Mouse (Mus musculus) embryonic fibroblast, embryonic 13.5 days (primary cell): ENCODE measurements around the gene Tmub2. TPM values are rescaled to one million over a fixed set of nuclear protein-coding genes. Genes with fewer than 3 reads are reported as not detected.

ENCODE experiments used
- H3K27ac ChIP-seq: 2 replicates; pipeline ENCODE4 v1.5.1; 2012; ENCODE audit warnings: low read length, control low read depth, inconsistent platforms; ENCODE audit not compliant: insufficient read depth
- H3K4me1 ChIP-seq: 2 replicates; pipeline ENCODE4 v1.6.1; 2011; ENCODE audit warnings: low read length; ENCODE audit not compliant: control insufficient read depth, insufficient read depth
- H3K4me3 ChIP-seq: 2 replicates; pipeline ENCODE4 v1.5.1; 2011; ENCODE audit warnings: mild to moderate bottlenecking, control low read depth, low read length; ENCODE audit not compliant: insufficient read depth
- CTCF ChIP-seq: IDR thresholded peaks from 2 replicates; pipeline ENCODE4 v1.5.1; 2011; ENCODE audit warnings: mild to moderate bottlenecking, control low read depth, low read length, moderate library complexity, borderline replicate concordance; ENCODE audit not compliant: insufficient read depth
- POLR2A ChIP-seq: IDR thresholded peaks from 2 replicates; pipeline ENCODE4 v1.6.1; 2011; ENCODE audit warnings: low read depth, mild to moderate bottlenecking, control low read depth, low read length, moderate library complexity
- polyA plus RNA-seq: library from polyadenylated mRNA; stranded (reverse); fragments of >200 nt; gene quantifications from 2 replicates; pipeline ENCODE4 v1.2.4, GENCODE M21; 2011; ENCODE audit warnings: low read depth; ENCODE audit not compliant: missing spikeins, insufficient read length

The Tmub2 gene
- polyA plus RNA-seq, 1 experiment: 44.6 TPM

DNA sequence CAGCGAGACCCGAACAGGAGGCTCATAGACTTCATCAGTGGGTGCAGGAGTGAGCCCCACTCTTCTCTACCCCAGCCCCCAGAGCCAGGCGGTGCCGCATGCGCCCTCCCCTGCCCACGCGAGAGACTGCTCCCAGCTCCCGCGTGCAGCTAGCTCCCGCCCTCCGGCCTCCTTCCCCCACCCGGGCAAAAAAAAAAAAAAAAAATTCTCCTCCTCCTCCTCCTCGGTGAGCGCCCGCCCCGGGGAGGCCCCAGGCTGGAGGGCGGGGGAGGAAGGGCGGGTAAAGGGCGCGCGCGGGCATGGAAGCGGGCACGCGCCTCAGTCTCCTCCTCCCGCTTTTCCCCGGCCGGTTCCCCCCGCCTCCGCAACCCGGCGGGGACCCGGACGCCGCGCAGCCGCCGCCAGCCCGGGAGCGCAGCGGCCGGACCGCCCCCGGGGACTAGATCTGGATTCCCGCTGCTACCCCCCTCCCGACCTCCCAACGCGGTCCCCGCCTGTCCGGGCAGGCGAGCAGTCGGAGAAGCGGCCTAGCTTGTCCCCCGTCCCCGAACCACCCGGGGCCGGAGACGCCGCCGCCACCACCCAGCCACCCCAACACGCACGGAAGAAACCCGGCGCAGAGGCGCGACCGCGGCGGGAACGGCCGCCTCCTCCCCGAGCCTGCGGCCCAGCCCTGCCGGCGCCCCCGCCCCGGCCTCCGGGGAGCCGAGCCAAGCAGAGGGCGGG is 32.0 kb downstream of the Tmub2 start:
- H3K4me1 ChIP-seq: peaks cover 8% of the 10 kb centered on the region
- TF ChIP-seq POLR2A (peak; percentile 34), CTCF (no peak)
- peak overlapping the region; percentile 92 for H3K27ac ChIP-seq
- H3K4me3 ChIP-seq: peak overlapping the region; percentile 77

DNA sequence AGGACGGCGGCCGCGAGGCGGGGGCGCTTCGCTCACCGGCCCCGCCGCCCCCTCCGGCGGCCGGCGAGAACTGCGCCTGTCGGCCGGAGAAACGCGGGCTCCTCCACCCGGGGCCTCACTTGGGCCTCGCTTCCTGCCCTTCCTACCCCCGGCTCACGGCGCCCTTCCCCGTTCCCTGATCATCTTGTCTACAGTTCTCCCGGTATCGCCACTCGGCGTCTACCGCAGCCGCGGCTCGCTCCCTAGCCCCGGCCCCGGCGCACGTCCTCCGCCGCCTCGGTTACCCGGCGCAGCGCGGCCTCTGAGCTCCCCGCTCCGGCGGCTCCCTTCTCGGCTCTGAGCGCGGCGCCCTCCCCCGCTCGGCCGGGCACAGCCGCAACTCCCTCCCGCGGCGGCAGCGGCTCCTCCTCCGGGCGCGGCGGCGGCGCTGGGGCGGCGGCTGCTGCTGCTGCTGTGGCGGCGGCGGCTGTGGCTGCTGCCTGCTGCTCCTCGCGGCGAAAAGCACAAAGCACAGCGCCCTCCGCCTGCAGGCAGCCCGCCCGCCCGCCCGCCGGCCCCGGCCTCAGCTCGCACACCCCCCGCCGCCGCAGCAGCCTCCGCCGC is 32.7 kb downstream of the Tmub2 start:
- Histone ChIP-seq H3K4me1 (peaks cover 8% of the 10 kb centered on the region), H3K4me3 (peak overlapping the region; percentile 72), H3K27ac (peak overlapping the region; percentile 92)
- TF ChIP-seq POLR2A (0 out of 2 replicates have a peak, but pooled peaks have one; percentile 11), CTCF (no peak)

DNA sequence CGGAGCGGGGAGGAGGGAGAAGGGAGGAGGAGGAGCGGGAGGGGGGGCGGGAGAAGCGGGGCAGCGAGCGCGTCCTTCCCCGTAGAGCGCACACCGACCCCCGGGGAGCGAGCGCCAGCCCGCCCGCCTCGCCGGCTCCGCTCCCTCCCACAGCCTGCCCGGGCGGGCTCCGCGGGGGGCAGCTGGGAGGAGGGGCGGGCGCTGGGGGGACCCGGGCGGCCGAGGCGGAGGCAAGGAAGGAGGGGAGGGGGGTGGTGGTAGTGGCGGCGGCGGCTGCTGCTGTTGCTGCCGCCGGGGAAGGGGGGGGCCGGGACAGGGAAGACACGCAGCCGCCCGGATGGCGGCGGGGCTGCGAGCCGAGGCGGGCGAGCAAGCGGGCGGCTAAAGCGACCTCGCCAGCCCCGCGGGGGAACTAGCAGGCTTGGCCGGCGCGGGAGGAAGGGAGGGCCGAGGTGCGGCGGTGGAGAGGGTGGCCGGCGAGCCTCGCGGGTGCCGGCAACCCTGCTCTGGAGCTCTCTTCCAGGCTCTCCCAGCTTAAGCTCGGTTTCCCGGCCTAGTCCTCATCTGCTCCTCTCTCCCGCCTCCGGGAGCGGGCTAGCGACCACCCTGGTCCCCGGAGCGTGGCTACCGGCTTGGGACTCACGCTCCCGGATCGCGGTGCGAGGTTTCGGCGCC is 33.3 kb downstream of the Tmub2 start:
- Histone ChIP-seq H3K27ac (peak overlapping the region; percentile 90), H3K4me1 (peaks cover 8% of the 10 kb centered on the region), H3K4me3 (peak overlapping the region; percentile 98)
- TF ChIP-seq CTCF (no peak), POLR2A (no peak)

DNA sequence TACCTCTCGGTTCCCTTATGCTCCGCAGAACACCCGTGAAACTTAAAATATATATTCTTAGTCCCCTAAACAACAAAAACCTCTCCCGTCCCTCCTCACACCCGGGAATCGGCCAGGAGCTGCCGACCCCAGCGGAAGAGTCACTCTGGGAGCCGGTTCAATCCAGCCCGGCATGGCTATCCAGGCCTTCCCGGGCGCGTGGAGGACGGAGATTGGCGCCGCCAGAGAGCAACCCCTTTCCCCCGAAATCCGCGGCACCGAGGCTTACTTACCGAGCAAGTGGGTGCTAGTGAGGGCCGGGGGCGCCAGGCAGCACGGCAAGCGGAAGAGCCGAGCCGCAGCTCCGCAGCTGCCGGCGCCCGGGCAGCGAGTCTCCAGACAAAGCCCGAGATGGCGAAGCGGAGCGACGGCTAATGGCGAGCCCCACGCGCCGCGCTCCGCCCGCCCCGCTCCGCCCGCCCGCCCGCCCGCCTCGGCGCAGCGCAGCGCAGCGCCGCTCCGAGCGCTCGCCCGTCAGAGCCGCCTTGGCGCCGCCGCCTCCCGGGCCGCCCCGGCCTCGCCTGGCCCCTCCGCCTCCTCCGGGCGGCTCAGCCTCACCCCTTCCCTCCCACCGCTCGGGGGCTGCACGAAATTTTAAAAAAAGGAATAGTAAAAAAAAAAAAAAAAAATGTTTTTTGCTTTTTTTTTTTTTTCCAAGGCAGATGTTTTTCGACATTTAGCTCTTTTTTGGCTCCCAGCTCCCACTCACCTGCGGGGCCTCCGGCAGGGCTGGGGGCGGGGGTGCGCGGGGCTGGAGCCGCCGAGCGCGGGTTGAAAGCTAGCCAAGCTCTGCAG is 34.1 kb downstream of the Tmub2 start:
- Histone ChIP-seq H3K4me3 (peak overlapping the region; percentile 98), H3K27ac (peak overlapping the region; percentile 90), H3K4me1 (peaks cover 8% of the 10 kb centered on the region)
- TF ChIP-seq CTCF (no peak), POLR2A (peak; percentile 48)

DNA sequence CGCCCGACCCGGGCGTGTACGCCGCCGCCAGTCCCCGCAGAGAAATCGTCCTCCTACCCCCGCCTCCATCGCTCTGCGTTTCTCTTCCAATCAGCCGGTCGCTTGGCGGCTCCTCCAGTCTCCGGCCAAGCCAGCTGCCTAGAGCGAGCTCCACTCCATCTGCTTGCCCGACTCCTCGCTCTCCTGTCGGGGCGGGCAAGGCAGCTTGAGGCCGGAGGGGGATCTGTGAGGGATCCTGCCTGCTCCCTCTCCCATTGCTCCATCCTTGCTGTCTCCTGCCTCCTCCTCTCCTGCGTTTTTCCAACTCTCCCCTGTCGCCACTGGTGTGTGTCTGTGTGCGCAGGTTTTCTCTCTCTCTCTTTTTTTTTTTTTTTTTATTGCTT is 34.7 kb downstream of the Tmub2 start, which contains the start of gene Ubtf:
Ubtf (minus strand) TSS at position 333 of the 383 bp plus-strand sequence.
- Histone ChIP-seq H3K27ac (peak within 1 kb of the TSS; percentile 90), H3K4me3 (peak within 1 kb of the TSS; percentile 98), H3K4me1 (peaks cover 8% of the 10 kb centered on the region)
- TF ChIP-seq CTCF: no peak
- peak; percentile 67; the same call in 1 of the 2 replicates for TF ChIP-seq POLR2A

DNA sequence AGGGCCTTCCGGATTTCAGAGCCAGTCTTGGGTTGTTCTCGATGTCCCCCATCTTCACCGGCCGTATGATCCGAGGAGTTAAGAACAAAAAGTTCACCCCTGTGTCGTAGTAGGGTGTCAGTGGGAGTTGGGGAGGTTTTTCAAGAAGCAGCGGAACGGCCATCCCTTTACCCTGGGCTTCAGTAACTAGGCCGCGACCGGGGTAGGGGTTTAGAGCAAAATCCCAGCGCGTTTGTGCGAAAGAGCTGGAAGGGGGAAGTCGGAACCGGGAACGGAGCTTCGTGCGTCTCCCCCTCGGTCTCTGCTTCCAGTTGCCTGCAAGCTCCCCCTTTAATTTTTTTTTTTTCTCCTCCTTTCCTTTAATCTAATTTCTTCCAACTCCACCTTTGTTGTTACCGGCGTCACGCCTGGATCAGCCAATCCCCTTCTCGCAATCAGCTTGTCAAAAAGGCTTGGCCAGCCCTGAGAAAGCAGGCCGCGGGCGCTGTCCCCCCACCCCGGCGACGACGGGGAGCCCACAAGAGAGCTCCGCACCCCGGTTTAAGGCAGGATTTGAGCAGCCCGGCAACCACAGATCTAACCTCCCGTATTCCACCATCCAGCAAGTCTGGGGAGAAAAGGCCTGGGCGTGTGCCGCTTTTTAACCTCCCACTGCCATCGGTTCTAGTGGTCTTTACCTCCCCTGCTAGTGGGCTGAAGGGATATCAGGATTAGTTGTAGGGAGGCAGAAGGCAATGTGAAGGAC is 35.4 kb downstream of the Tmub2 start:
- Histone ChIP-seq H3K4me1 (peaks cover 8% of the 10 kb centered on the region), H3K4me3 (peak overlapping the region; percentile 98), H3K27ac (peak overlapping the region; percentile 83)
- TF ChIP-seq POLR2A: peak; percentile 93
- no peak for TF ChIP-seq CTCF

DNA sequence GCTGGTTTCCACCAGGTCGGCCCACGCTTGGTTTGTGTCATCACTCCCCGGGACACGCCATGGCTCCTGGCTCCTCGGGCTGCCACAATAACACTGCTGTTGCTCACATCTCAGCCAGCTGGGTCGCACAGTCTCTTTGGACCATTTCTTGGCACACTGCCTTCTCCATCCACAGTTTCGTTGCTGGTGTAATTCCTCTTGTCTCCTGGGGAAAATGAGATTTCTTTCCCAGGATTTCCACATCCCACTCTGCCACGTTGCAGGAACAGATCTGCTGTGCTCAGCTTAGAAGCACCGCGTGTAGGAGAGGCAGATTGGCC is 35.9 kb downstream of the Tmub2 start:
- H3K27ac ChIP-seq: peak overlapping the region; percentile 83
- H3K4me3 ChIP-seq: peak overlapping the region; percentile 18; the same call in 1 of the 2 replicates
- TF ChIP-seq POLR2A (peak; percentile 64), CTCF (no peak)
- H3K4me1 ChIP-seq: peaks cover 3% of the 10 kb centered on the region; the same call in 1 of the 2 replicates

DNA sequence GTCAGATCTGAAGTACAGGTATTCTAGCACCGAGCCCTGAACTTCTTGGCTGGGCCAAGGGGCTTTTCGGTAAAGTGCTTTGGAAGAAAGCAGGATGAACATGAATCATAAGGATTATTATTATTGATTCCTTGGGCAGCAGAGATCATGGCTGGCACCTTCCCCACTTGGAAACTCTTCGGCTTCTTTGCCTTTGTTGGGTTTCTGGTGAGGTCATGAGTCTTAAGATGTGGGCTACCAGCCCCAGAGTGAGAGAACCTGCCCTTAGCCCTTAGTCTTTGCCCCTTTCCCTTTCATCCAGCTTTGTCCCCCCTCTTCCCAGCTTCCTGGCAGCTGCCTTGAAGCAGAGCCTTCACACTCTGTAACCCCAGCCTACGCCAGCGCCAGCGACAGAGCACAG is 37.2 kb downstream of the Tmub2 start:
- TF ChIP-seq POLR2A (no peak), CTCF (no peak)
- Histone ChIP-seq H3K4me3 (no peak overlapping the region), H3K27ac (no peak overlapping the region), H3K4me1 (no peaks in the 10 kb centered on the region)

DNA sequence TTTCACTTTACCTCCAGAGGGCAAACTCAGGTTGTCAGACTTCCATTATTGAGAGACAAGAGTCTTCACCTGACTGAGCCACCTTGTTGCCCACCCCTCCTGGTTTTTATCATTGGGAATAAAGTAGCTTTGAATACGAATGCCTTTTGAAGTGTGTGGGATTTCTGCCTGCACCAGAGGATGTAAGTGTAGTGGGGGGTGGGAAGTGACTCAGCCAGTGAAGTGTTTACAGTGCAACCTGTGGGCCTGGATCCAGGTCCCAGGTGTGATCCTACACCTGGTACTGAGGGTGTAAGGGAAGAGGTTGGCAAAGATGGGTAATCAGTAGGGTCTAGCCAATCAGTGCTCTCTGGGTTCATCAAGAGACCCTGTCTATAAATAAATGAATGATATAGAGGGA is 38.8 kb downstream of the Tmub2 start:
- Histone ChIP-seq H3K4me1 (no peaks in the 10 kb centered on the region; the same call in 1 of the 2 replicates), H3K4me3 (no peak overlapping the region), H3K27ac (no peak overlapping the region)
- TF ChIP-seq POLR2A (no peak), CTCF (no peak)
